Mouse (Mus musculus) left cerebral cortex, adult 8-10 months (tissue): ENCODE measurements around the gene Rnase12. TPM values are rescaled to one million over a fixed set of nuclear protein-coding genes. Genes with fewer than 3 reads are reported as not detected.

Source experiments
- DNase-seq, 2 experiments: peaks; one replicate each; pipeline ENCODE4 v3.0.0; 2022; ENCODE audit warnings: low spot score in 2 of 2
- total RNA-seq, 4 experiments: library from RNA; stranded (reverse); gene quantifications; 2 replicates each; pipeline ENCODE4 v1.2.4; 2022

Rnase12 gene
- total RNA-seq, 4 experiments from 2014 or later, result not detected

- no peak for DNase-seq
Measured at GRCm38 (mm10) chr14:51085911-51086310, 28.4 kb upstream of the Rnase12 start.

- no peak for DNase-seq
Measured at GRCm38 (mm10) chr14:51085086-51085485, 27.6 kb upstream of the Rnase12 start.

DNA sequence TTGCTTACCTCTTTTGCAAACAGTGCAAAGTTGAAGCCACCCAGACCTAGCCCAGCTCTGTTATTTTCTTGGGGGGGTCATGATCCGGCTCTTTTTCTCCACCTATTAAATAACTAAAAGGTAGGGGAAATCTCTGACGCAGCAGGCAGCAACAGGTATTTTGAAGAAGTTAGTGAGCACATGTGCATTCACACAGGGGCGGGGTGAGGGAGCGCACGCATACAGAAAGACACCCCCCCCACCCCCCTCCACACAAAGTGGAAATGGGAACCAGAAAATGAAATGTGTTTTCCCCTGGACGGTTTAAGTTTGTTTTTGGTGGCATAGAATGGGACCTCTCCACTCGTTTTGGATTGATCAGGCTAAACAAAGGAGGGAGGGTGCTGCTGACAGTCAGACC is 26.3 kb upstream of the Rnase12 start:
- DNase-seq, result no peak

DNA sequence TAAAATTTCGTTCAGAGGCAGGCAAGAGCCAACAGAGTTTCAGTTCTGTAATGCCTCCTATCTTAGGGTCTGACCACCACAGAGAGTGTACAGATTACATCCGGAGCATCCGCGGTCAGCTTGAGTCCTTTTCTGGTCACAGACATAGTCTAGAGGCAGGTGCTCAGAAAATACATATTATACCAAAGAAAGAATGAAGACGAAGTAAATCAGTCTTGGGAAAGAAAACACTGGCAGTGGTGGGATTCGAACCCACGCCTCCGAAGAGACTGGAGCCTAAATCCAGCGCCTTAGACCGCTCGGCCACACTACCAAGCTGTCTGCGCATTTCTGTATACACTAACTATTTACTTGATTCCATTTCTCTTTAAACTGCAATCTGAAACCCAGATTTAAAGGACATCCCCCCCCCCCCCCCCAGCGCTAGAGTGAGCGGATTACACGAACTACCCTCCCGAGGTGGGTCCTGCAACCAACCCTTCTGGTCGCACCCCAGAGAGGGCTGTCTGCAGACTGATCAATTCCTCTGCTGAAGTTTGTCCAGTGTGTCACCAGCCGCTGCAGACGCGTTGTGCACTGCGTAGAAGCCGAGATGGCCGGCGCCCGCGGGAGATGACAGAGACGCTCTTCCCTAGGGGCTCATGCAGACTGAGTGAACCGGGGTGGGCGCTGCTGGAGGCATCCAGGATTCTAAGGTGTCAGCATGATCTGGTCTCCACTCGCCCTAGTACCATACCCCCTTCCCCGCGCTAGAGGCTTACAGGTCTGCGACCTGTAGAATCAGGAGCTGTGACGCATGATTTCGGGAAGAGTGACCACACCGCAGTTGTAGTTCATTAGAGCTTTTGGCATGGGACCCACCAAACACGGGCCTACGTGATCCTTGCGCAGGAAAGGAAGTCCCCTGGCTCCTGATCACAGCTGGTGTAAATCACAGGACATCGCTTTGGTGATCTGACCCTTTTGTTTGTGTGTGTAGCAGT is 25.4 kb upstream of the Rnase12 start:
- peak in 1 of 2 experiments; percentile 59 for DNase-seq

GRCm38 (mm10) chr14:51081035-51081434 is 23.6 kb upstream of the Rnase12 start:
- DNase-seq, result no peak

GRCm38 (mm10) chr14:51079180-51079579 is 21.7 kb upstream of the Rnase12 start:
- DNase-seq, result no peak

DNA sequence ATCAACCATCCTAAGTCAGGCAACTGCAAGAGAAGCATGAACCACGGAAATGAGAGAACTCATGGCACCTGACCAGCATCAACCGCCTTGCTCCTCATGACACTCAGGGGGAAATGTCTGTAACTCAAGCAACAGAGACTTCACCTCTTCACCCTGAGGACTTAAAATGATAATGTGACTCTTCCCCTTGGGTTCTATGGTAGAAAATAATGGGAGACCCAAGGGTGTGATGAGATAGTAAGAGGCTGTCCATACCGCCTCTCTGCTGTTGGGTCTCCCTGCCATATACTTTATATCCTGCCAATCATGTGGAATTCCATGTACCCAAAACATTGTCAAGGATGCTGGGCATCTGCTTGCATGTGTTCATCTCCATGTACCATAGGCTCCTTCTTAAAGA is 16.9 kb upstream of the Rnase12 start, which contains the start of gene Olfr750:
Gene Olfr750, minus strand, starts transcription at position 101 of the 400 bp plus-strand sequence.
- no peak for DNase-seq

GRCm38 (mm10) chr14:51069617-51070016 is 12.2 kb upstream of the Rnase12 start:
- no peak for DNase-seq

GRCm38 (mm10) chr14:51068956-51069355 is 11.5 kb upstream of the Rnase12 start:
- no peak for DNase-seq

DNA sequence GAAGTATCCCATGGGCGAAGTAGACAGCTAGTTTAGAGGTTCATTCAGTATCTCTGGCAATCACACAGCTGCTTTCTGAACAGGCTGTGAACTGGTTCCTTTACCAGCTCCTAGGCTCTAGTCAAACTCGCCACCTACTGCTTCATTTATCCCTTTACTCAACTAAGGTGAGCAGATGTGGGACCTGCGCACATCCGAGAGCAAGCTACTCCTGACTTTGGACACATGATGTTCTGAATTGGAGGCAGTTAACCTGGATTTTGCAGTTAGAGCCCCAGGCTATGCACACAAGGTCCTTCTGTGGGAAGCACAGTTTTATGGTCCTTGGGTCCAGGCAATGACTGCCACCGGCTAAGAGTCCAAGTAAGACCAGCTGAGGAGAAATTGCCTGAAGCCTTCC is 3.3 kb upstream of the Rnase12 start:
- DNase-seq, result no peak

DNA sequence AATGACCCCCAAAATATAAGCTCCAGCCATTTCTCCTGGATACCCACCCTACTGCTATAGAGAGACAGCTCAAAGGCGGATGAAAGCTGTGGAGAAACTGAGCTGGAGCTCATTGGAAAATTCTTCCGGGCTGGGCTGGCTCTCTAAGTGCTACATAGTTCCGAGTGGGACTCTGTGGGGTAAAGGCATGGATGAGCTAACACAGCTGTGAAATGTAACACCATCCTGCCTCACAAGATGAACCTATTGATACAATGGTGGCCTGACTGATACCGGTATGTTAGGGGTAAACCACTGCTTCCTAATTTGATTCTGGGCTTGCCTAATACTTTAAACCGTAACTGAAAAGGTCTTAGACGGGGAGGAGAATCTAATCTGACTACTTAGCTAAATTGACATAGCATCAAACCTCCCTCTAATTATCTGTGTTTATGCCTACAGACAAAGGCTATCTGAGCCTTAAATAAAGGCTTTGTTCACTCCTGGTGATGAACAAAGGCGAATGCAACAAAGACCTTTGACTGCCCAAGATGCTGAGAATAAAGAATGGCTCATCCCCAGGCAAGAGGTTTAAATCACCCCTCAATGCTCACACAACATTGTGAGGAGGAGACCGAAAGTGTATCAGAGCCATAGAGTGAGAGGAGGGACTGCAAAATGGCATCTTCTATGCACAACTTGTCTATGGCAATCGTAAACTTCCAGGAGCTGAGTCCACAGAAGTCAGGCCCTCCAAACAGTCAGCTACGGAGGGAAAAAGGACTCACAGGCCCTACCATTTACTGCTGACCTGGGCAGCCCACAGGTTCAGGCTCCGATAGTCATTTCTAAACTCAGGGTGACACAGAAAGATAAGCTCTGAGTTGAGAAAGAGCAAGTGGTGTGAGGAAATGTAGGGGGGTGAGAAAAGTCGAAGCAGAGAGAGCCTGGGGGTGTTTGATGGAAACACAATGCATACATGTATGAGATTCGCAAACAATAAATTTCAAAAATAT is 2.9 kb downstream of the Rnase12 start:
- no peak for DNase-seq

DNA sequence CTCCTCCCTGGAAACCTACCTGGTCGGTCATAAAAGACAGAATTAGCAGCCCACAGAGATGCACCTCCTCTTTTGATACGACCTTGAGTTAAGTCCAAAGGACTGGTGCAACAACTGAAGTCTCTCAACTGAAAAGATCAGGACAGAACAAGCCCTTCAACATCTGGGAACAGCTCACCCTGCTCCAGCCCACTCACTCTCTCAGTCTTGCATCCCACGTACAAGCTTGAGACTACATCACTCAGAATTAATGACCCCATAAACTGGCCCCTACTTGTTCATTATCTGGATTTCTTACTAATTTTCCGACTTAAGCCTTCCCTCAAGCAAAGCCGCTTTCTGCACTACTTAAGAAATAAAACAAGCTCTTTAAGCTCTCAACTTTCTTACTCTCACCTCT is 4.3 kb downstream of the Rnase12 start:
- no peak for DNase-seq

DNA sequence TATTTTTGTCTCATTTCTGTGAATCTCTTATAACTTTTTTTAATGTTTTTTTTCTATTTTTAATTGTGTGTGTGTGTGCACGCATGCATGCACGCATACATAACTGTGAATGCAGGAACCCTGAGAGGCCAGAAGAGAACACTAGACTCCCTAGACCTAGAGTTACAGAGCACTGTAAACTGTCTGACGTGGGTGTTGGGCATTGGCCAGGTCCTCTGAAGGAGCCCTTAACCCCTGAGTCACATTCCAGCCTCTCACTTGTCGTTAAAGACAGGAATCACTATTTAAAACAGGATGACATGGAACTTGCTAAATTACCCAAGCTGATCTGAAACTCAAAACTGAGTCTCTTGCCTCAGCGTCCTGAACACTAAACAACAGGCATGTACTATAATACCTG is 5.5 kb downstream of the Rnase12 start:
- no peak for DNase-seq

DNA sequence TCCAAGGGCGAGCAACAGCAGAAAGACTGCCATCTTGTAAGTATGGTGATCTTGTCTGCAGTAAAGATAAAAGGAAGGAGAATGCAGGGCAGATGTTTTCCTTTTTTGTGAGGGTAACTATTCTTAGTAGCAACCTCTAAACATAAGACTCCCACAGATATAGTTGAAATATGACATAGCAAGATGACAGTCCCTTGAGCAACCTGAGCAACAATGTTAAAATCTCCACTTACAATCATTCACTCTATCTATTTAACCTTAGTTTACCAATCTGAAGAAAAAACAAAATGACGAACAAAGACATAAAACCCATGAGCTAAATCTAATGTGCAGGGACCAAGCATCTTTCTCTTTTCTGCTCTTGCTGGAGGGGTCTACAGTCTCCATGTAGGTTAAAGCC is 7.4 kb downstream of the Rnase12 start, which contains the start of gene Rnase11:
Gene Rnase11, minus strand, starts transcription at position 101 of the 400 bp plus-strand sequence.
- no peak for DNase-seq

DNA sequence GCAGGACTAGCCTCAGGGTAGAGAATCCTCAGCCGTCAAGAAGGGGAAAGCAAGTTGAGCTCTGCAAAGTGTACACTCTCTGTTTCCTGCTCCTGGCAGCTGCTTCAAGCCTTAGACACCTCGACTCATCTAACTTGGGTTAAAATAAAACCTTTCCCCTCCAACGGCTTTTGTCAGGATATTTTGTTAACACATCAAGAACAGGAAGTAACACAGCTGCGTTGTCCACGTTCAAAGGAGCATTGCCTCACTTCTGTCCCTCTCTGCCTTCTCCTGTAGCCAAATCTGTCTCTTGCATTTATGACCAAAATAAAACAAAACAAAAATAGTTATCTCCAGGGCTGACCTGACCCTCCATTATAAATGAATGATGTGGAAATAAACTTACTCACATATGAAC is 9.6 kb downstream of the Rnase12 start:
- DNase-seq, result no peak

- DNase-seq, result no peak
Measured at GRCm38 (mm10) chr14:51041769-51042168, 15.7 kb downstream of the Rnase12 start, which contains the start of gene Rnase9. Rnase9 (minus strand) TSS chr14:51041869.

- DNase-seq, result no peak
Measured at GRCm38 (mm10) chr14:51036214-51036613, 21.2 kb downstream of the Rnase12 start.

- DNase-seq, result no peak
Measured at GRCm38 (mm10) chr14:51035206-51035605, 22.3 kb downstream of the Rnase12 start.

GRCm38 (mm10) chr14:51027387-51028155 is 29.9 kb downstream of the Rnase12 start:
- DNase-seq, result no peak

- peak; percentile 17 to 23 for DNase-seq
Measured at GRCm38 (mm10) chr14:51026391-51027133, 30.9 kb downstream of the Rnase12 start.
